ENCODE assay signal across 8 mouse cellular contexts in the genomic region with DNA sequence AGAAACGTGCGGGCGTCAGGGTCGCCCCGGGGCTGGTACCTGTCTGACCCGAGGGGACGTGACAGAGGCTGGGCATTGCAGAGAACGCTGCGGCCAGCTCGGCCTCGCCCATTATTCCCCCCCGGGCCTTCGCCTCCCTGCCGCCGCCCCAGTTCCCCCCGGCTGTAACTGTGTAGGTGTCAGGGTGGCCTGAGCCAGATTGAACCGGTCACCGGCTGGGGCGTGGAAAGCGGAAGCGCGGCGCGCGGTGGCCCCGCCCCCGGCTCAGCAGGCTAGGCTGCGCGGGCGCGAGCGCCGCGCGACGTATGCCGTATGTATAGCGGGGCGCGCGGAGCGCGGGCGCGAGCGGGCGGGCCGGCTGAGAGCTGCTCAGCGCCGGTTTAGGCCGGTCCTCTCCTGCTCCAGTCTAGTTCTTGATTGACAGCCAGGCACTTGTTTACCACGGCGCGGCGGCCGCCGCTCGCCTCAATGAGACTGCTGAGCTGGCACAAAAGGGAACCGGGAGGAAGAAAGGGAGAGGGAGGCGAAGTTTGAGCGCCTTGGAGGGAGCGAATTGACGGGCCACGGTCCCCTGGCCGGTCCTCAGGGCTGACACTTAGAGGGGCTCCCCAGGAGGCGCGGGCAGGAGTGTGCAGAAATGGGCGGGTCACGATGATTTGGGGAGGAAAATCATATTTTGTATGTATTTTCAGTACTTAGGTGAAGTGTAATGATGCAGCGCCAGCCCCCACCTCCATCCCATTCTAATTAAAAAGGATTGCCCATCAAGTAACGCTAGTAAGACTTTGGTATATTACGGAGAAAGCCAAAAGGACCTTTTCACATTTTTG. TPM values are rescaled to one million over a fixed set of nuclear protein-coding genes. Genes with fewer than 3 reads are reported as not detected.
DNase-seq lines count a peak whose midpoint lies in the region; ATAC-seq and TF ChIP-seq lines count a peak whose summit lies in the region.

No protein-coding gene starts in this region.

- under 1% methylated on average over 68 of the region's 72 CpGs for WGBS in heart, embryonic 13.5 days
- 0% methylated on average over 72 of the region's 72 CpGs for WGBS in kidney, postnatal 0 days
- under 1% methylated on average over 71 of the region's 72 CpGs for WGBS in liver, embryonic 11.5 days

- H3K36me3 ChIP-seq in heart, embryonic 13.5 days: peaks cover 25% of the 10 kb centered on the region
- peaks cover 12% of the 10 kb centered on the region; the same call in 1 of the 2 replicates for H3K36me3 ChIP-seq in kidney, postnatal 0 days (ENCODE audit: insufficient read depth, low read length)
- H3K36me3 ChIP-seq in liver, embryonic 11.5 days (ENCODE audit: control insufficient read depth, insufficient read depth, low read length): peaks cover 14% of the 10 kb centered on the region
- H3K36me3 ChIP-seq in myocyte (ENCODE audit: control insufficient read depth, insufficient read depth): peaks cover 38% of the 10 kb centered on the region

- no peaks in the 10 kb centered on the region for H3K27me3 ChIP-seq in heart, embryonic 13.5 days (replicated peaks)
- no peaks in the 10 kb centered on the region for H3K27me3 ChIP-seq in kidney, postnatal 0 days (ENCODE audit: insufficient read depth, low read length)
- no peaks in the 10 kb centered on the region for H3K27me3 ChIP-seq in liver, embryonic 11.5 days (replicated peaks; ENCODE audit: control insufficient read depth, insufficient read depth, low read length)
- H3K27me3 ChIP-seq in myocyte (ENCODE audit: control insufficient read depth, insufficient read depth, insufficient read length): no peaks in the 10 kb centered on the region

- TF ChIP-seq POLR2A in myocyte (IDR thresholded peaks at IDR 0.05; ENCODE audit: insufficient read length, low read depth): peak; percentile 40

- peak overlapping the region; percentile 72 for H3K4me2 ChIP-seq in heart, embryonic 13.5 days
- peak overlapping the region; percentile 70 for H3K4me2 ChIP-seq in kidney, postnatal 0 days (ENCODE audit: low read length)
- peak overlapping the region; percentile 78 for H3K4me2 ChIP-seq in liver, embryonic 11.5 days
- H3K4me2 ChIP-seq in myocyte (ENCODE audit: low read depth): peak overlapping the region; percentile 76

- H3ac ChIP-seq in myocyte (ENCODE audit: control insufficient read depth, insufficient read length): peak overlapping the region; percentile 42

- peak overlapping the region; percentile 89 for H3K4me3 ChIP-seq in brown adipose tissue, adult 24 weeks (ENCODE audit: insufficient read depth, low read depth, low read length)
- peak overlapping the region; percentile 91 for H3K4me3 ChIP-seq in heart, embryonic 13.5 days
- peak overlapping the region; percentile 77 for H3K4me3 ChIP-seq in kidney, postnatal 0 days (replicated peaks; ENCODE audit: low read depth, low read length)
- H3K4me3 ChIP-seq in liver, embryonic 11.5 days (ENCODE audit: low read depth, low read length): peak overlapping the region; percentile 84
- peak overlapping the region; percentile 60 for H3K4me3 ChIP-seq in myocyte

- ATAC-seq in CD4-positive, CD25-positive, alpha-beta regulatory T cell, adult 4 months: peak; percentile 57
- ATAC-seq in erythroid progenitor cell, adult 5-6 weeks (replicated peaks; ENCODE audit: low FRiP score, poor library complexity, severe bottlenecking): peak; percentile 37
- ATAC-seq in heart, embryonic 13.5 days (ENCODE audit: extremely low read depth, insufficient number of reproducible peaks, low FRiP score, low TSS enrichment): peak; percentile 88
- peak; percentile 93 for ATAC-seq in kidney, postnatal 0 days (replicated peaks; ENCODE audit: low FRiP score, low read depth)
- ATAC-seq in liver, embryonic 11.5 days (replicated peaks; ENCODE audit: low FRiP score): peak; percentile 87

- H3K27ac ChIP-seq in brown adipose tissue, adult 24 weeks (replicated peaks; ENCODE audit: low read depth, low read length): peak overlapping the region; percentile 88
- peak overlapping the region; percentile 100 for H3K27ac ChIP-seq in heart, embryonic 13.5 days (replicated peaks)
- peak overlapping the region; percentile 100 for H3K27ac ChIP-seq in kidney, postnatal 0 days
- H3K27ac ChIP-seq in liver, embryonic 11.5 days (ENCODE audit: low read depth, low read length): peak overlapping the region; percentile 100

- H3K9me3 ChIP-seq in heart, embryonic 13.5 days: no peaks in the 10 kb centered on the region
- H3K9me3 ChIP-seq in kidney, postnatal 0 days (replicated peaks; ENCODE audit: low read length): no peaks in the 10 kb centered on the region
- no peaks in the 10 kb centered on the region for H3K9me3 ChIP-seq in liver, embryonic 11.5 days (ENCODE audit: control insufficient read depth, low read length)

- peak; percentile 96 for DNase-seq in kidney, postnatal 0 days (ENCODE audit: low spot score)
- DNase-seq in liver, embryonic 11.5 days (ENCODE audit: low spot score): peak; percentile 97
- peak; percentile 97 to 98 for DNase-seq in spleen, postnatal 4 days (ENCODE audit: low spot score in 2 of 2)

- peaks cover 32% of the 10 kb centered on the region for H3K79me2 ChIP-seq in myocyte (ENCODE audit: control insufficient read depth, insufficient read depth)

- H3K4me1 ChIP-seq in brown adipose tissue, adult 24 weeks (ENCODE audit: control insufficient read depth, insufficient read depth, insufficient read length, low read length): no peaks in the 10 kb centered on the region
- H3K4me1 ChIP-seq in heart, embryonic 13.5 days: peaks cover 14% of the 10 kb centered on the region
- 0 out of 2 replicates have a peak, but pooled peaks cover 3% of the 10 kb centered on the region for H3K4me1 ChIP-seq in kidney, postnatal 0 days (replicated peaks; ENCODE audit: insufficient read depth, low read length)
- peaks cover 3% of the 10 kb centered on the region; the same call in 1 of the 2 replicates for H3K4me1 ChIP-seq in liver, embryonic 11.5 days (replicated peaks; ENCODE audit: control insufficient read depth, insufficient read depth, low read length)

- peak overlapping the region; percentile 100 for H3K9ac ChIP-seq in heart, embryonic 13.5 days
- peak overlapping the region; percentile 96 for H3K9ac ChIP-seq in kidney, postnatal 0 days (ENCODE audit: low read depth, low read length)
- H3K9ac ChIP-seq in liver, embryonic 11.5 days (ENCODE audit: low read depth, low read length): peak overlapping the region; percentile 100

- no peak for TF ChIP-seq CTCF in kidney, postnatal 0 days (IDR thresholded peaks at IDR 0.05; ENCODE audit: low read depth)

TF ChIP-seq in myocyte, 11 proteins besides CTCF, POLR2A, EP300 and RAD21:
- no peak for TF ChIP-seq USF1 (IDR thresholded peaks at IDR 0.05; ENCODE audit: low read depth)
- TF ChIP-seq CEBPB (IDR thresholded peaks at IDR 0.05; ENCODE audit: insufficient read depth, poor library complexity, severe bottlenecking): no peak
- TF ChIP-seq SRF (IDR thresholded peaks at IDR 0.05; ENCODE audit: control insufficient read depth, insufficient read length, low read depth): no peak
- no peak for TF ChIP-seq MAX (IDR thresholded peaks at IDR 0.05; ENCODE audit: low read depth)
- no peak for TF ChIP-seq MYOD1 (IDR thresholded peaks at IDR 0.05; ENCODE audit: control insufficient read depth in 1 of 3, insufficient read length in 2 of 3, low read depth in 2 of 3)
- TF ChIP-seq E2F4 (IDR thresholded peaks at IDR 0.05; ENCODE audit: insufficient read depth): peak; percentile 7
- TF ChIP-seq MYOG (IDR thresholded peaks at IDR 0.05; ENCODE audit: control insufficient read depth in 1 of 3, insufficient read depth in 1 of 3, insufficient read length in 2 of 3, low read depth in 2 of 3): peak in 1 of 3 experiments; percentile 17
- peak; percentile 75 for TF ChIP-seq POLR2AphosphoS2 (IDR thresholded peaks at IDR 0.05; ENCODE audit: insufficient read length, low read depth)
- no peak for TF ChIP-seq TCF12 (IDR thresholded peaks at IDR 0.05; ENCODE audit: insufficient read depth, poor library complexity, severe bottlenecking)

RNA-seq across cellular contexts. Expression of a gene that starts 2.9 kb away (rescaled TPM):
- 10 to 100 TPM in 1 of 2 experiments, 1 to 10 TPM in 1; 6.8 to 14.6 TPM for polyA plus RNA-seq in CD4-positive, CD25-positive, alpha-beta regulatory T cell, adult 4 months (2017; shearing (Covaris generic))
- polyA plus RNA-seq in brown adipose tissue, adult 24 weeks (2012; ENCODE audit: insufficient read depth, insufficient read length, missing spikeins): 15.0 and 22.6 TPM in 2 replicates
- 94.1 and 150 TPM in 2 replicates for total RNA-seq in erythroid progenitor cell, adult 5-6 weeks (2015; ENCODE audit: low replicate concordance)
- total RNA-seq in erythroid progenitor cell, adult 5-6 weeks (2017; ENCODE audit: low replicate concordance): 148 and 176 TPM in 2 replicates
- 42.8 and 45.0 TPM in 2 replicates for polyA plus RNA-seq in heart, embryonic 13.5 days (2015; fragmentation: Nextera tagmentation; extraction: Ambion mirVana)
- polyA plus RNA-seq in kidney, postnatal 0 days (2015; fragmentation: Nextera tagmentation; extraction: Ambion mirVana): 58.1 and 65.7 TPM in 2 replicates
- 25.9 and 30.8 TPM in 2 replicates for polyA plus RNA-seq in liver, embryonic 11.5 days (2014; fragmentation: Nextera tagmentation; extraction: Ambion mirVana)
- polyA plus RNA-seq in myocyte (2012; fragmentation: generic; extraction: Trizol): 9.2 TPM

Comparison
In these comparisons a context has a peak if more than half of its experiments do, and no peak if none do; other contexts are left out.
1. Peak in every context shown above with its lines: DNase-seq, ATAC-seq, H3K4me3 ChIP-seq and H3K27ac ChIP-seq.
2. ATAC-seq: peak in every context shown above with its lines; median percentile 93 in kidney, postnatal 0 days; 88 in heart, embryonic 13.5 days; 87 in liver, embryonic 11.5 days; 57 in CD4-positive, CD25-positive, alpha-beta regulatory T cell, adult 4 months; 37 in erythroid progenitor cell, adult 5-6 weeks.